Mouse (Mus musculus) G1E (cell line): ENCODE results near the gene Slc25a13. TPM values are rescaled to one million over a fixed set of nuclear protein-coding genes. Genes with fewer than 3 reads are reported as not detected.

ENCODE experiments used
- ATAC-seq: 2 replicates; pipeline ENCODE4 v1.8.0; 2016; ENCODE audit warnings: mild to moderate bottlenecking; ENCODE audit not compliant: insufficient number of reproducible peaks, poor library complexity, low FRiP score, severe bottlenecking; ENCODE audit errors: extremely low read depth
- DNase-seq: peaks from one replicate; pipeline ENCODE4 v3.0.0; 2012; ENCODE audit warnings: low spot score
- H3K27me3 ChIP-seq: 2 replicates; pipeline ENCODE4 v1.6.1; 2012; ENCODE audit warnings: mild to moderate bottlenecking, low read length, inconsistent platforms; ENCODE audit not compliant: insufficient read depth
- H3K36me3 ChIP-seq: replicated peaks from 2 replicates; pipeline ENCODE3; 2012; ENCODE audit warnings: mild to moderate bottlenecking, inconsistent platforms
- H3K4me1 ChIP-seq: 2 replicates; pipeline ENCODE4 v1.6.1; 2012; ENCODE audit warnings: low read depth, low read length, inconsistent platforms, mixed read lengths; ENCODE audit not compliant: insufficient read depth
- H3K4me3 ChIP-seq: 2 replicates; pipeline ENCODE4 v1.5.1; 2012; ENCODE audit warnings: low read depth, mild to moderate bottlenecking, inconsistent platforms, low read length, moderate library complexity, mixed read lengths
- H3K9me3 ChIP-seq: replicated peaks from 2 replicates; pipeline ENCODE4 v1.6.1; 2012; ENCODE audit warnings: inconsistent platforms
- CTCF ChIP-seq: IDR thresholded peaks from 2 replicates; pipeline ENCODE4 v1.5.1; 2012; ENCODE audit warnings: low read depth, low read length, inconsistent platforms, mixed read lengths
- GATA1 ChIP-seq: IDR thresholded peaks from 2 replicates; pipeline ENCODE4 v1.6.1; 2012; ENCODE audit warnings: borderline replicate concordance, low read length, inconsistent platforms, mixed read lengths
- GATA2 ChIP-seq: IDR thresholded peaks from 2 replicates; pipeline ENCODE4 v1.6.1; 2012; ENCODE audit warnings: low read depth, low read length, inconsistent platforms, borderline replicate concordance
- POLR2AphosphoS5 ChIP-seq: IDR thresholded peaks from 2 replicates; pipeline ENCODE4 v1.6.1; 2012; ENCODE audit warnings: low read depth, low read length, inconsistent platforms; ENCODE audit not compliant: insufficient replicate concordance
- TAL1 ChIP-seq: conservative IDR thresholded peaks from 2 replicates; pipeline ENCODE4 v1.6.1; 2012; ENCODE audit warnings: low read depth, low read length, inconsistent platforms, mixed read lengths
- polyA plus RNA-seq: library from polyadenylated mRNA; stranded (reverse); fragments of >175 nt; gene quantifications from 2 replicates; pipeline ENCODE4 v1.2.3, GENCODE M21; 2012
- total RNA-seq, 2 experiments: library from RNA; stranded (forward) in 1 of 2; stranded (reverse) in 1 of 2; fragments of 200-1000 nt in 1 of 2; fragments of >200 nt in 1 of 2; fragmentation: Nextera tagmentation in 1 of 2; gene quantifications; 2 replicates each; pipeline ENCODE4 v1.2.3; 2014 to 2017

The Slc25a13 gene
- total and polyA plus RNA-seq, 3 experiments, result 6.6 to 52.7 (median 24.6) TPM

DNA sequence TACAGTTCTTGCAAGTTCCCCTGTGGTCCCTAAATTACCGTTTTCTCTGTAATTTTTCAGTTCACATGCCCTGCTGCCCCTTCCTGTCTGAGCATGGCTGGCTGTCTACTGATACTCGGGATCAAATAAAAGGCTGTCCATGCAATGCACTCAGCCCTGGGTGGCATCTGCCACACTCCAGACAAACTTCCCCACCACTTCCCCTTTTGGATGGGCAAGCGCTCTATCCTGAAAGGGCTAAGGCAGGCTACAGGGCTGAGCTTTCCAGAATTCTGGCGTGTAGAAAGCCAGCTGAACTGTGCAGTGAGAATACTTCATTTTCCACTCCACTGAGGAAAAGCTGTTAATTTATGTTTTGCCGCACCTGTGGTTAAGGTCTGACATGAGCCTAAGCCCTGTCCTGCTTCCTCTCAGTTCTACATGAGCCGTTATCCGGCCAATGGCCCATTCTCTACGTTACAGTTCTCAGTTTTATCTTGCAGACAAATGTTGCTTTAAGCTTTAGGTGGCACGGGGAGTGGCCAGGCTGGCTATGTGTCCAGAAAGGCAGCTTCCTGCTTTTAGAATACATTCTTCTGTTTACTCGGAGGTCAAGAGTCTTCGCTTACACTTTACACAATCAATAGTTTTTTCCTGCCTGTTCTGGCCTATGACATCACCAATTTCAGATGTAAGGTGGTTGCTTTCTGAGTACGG is 170.1 kb downstream of the Slc25a13 start:
- TF ChIP-seq TAL1 (no peak), GATA1 (no peak), CTCF (no peak), GATA2 (no peak), POLR2AphosphoS5 (no peak)
- Histone ChIP-seq H3K4me3 (no peak overlapping the region), H3K36me3 (peaks cover 54% of the 10 kb centered on the region), H3K27me3 (no peaks in the 10 kb centered on the region), H3K4me1 (no peaks in the 10 kb centered on the region), H3K9me3 (no peaks in the 10 kb centered on the region)
- ATAC-seq (no peak), DNase-seq (no peak)

DNA sequence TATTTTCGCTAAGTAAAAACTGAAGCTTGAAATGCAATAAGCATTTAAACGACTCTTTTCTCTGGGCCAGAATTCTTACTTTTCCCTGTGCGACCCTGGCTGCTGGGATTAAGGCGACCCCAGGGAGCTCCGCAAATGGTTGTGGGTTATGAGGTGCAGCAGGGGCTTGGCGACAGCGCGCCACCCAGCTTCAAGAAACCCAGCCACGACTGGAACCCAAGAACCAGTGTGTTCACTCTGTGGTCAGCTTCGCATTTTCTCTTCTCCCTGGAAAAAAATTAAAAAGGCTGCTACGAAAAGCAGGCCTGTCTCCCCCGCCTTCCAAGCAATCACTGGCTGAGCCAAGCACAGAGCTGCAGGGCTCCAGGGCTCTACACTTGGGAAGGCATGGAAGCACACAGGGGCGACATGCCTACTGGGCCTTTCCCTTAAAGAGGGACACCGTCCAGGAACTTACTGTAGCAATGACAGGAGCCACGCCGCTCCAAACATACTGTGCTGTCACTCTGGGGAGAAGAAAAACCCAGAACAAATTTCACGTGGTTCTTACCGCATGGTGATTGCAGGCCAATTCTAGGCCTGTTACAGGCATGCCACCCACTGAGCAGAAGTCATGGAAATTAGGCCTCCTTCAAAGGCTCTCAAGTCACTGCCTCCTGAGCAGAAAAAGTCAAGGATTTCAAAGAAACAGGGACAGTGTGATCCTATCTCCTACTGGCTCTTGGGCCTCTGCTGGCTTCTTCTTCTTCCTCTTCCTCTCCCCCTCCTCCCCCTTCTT is 178.0 kb downstream of the Slc25a13 start:
- H3K4me3 ChIP-seq, result no peak overlapping the region
- H3K27me3 ChIP-seq, result no peaks in the 10 kb centered on the region
- DNase-seq (no peak), ATAC-seq (no peak)
- TF ChIP-seq GATA1, result no peak
- no peak for TF ChIP-seq TAL1
- TF ChIP-seq CTCF, result no peak
- no peak for TF ChIP-seq GATA2
- no peak for TF ChIP-seq POLR2AphosphoS5
- H3K9me3 ChIP-seq, result no peaks in the 10 kb centered on the region
- peaks cover 27% of the 10 kb centered on the region for H3K36me3 ChIP-seq
- H3K4me1 ChIP-seq, result no peaks in the 10 kb centered on the region

DNA sequence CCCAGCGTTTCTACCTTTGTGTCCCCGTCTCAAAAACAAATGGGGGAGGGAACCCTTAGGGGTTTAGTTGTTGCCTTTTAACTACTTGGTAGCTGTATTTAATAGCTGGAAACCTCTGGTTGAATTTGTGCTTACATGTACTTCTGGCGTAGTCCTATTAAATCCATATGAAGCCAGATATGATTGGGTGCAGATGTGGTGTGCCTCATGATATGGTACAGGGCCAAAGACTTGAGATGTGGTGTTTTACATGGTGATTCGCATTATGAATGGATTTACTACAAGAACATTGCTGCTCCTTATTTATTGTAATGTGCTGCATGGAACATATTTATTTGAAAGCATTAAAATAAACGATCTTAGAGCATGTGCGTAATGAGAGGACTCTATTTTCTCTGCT is 189.3 kb downstream of the Slc25a13 start:
- no peak for ATAC-seq
- TF ChIP-seq GATA1, result no peak
- TF ChIP-seq CTCF, result no peak
- TF ChIP-seq POLR2AphosphoS5, result no peak
- no peak for TF ChIP-seq GATA2
- DNase-seq, result no peak
- H3K4me3 ChIP-seq, result no peak overlapping the region
- no peaks in the 10 kb centered on the region for H3K4me1 ChIP-seq
- H3K27me3 ChIP-seq, result peaks cover 7% of the 10 kb centered on the region
- H3K36me3 ChIP-seq, result no peaks in the 10 kb centered on the region
- H3K9me3 ChIP-seq, result no peaks in the 10 kb centered on the region

DNA sequence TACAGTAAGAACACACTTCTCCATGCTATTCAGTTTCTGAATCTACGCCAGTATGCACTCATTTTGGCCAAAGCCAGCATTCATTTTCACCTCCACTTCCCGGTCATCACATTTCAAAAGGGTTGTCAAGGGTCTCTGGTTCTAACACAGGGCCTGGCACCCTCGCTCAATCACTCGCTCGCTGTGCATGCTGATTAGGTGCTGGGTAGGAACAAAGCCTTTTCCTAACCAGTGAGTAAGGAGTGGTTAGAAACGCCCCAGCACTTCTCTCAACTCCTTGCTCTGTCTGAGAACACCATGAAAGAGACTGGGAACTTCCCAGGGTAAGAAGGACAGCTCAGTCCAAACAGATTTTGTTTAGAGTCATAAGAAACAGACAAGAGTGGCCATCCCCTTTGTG is 193.0 kb downstream of the Slc25a13 start:
- no peak for ATAC-seq
- Histone ChIP-seq H3K4me3 (no peak overlapping the region), H3K27me3 (peaks cover 18% of the 10 kb centered on the region), H3K4me1 (no peaks in the 10 kb centered on the region), H3K9me3 (no peaks in the 10 kb centered on the region), H3K36me3 (no peaks in the 10 kb centered on the region)
- no peak for TF ChIP-seq POLR2AphosphoS5
- no peak for TF ChIP-seq GATA2
- TF ChIP-seq CTCF, result no peak
- no peak for TF ChIP-seq GATA1
- no peak for TF ChIP-seq TAL1
- DNase-seq, result no peak

DNA sequence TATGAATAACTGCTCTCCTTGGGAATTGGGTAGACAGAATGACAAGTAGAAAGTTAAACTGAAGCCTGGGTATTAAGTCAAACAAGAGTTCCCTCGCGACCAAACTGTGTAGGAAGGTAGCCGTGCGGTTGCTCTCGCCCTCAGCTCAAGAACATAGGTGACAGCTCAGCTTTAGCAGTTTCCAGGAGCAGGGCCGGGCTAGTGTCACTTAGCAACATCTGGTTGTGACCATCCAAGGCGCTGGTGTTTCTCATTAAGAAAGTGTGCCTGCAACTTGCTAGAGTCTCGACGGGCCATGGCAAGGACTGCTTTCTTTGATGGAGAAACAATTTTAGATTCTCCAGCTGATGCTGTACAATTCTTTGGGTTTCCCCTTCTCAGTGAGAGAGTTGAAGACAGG is 200.0 kb downstream of the Slc25a13 start:
- ATAC-seq, result no peak
- Histone ChIP-seq H3K4me3 (no peak overlapping the region), H3K27me3 (peaks cover 6% of the 10 kb centered on the region), H3K36me3 (no peaks in the 10 kb centered on the region), H3K4me1 (peaks cover 9% of the 10 kb centered on the region), H3K9me3 (no peaks in the 10 kb centered on the region)
- DNase-seq, result no peak
- no peak for TF ChIP-seq POLR2AphosphoS5
- TF ChIP-seq GATA1, result no peak
- TF ChIP-seq GATA2, result no peak
- no peak for TF ChIP-seq CTCF
- no peak for TF ChIP-seq TAL1

DNA sequence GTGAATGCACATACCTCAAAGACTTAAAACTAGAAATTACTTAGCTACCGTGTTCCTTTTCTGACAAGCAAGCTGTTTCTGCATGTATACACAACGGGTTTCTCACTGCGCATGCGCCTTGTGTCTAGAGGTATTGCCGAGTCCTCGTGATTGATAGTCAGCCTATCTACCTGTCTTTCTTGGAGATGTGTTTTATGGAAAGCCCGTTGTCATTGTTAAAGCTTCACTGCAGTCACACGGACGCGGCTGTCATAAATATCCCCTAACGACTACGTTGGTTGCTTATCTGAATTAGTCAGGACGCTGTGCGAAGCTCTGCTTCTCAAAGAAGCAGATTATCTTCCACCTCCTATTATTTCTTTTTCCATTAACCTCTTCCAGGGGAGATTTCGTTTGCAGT is 201.4 kb downstream of the Slc25a13 start:
- H3K27me3 ChIP-seq, result peaks cover 6% of the 10 kb centered on the region
- peak; percentile 70 for ATAC-seq
- no peaks in the 10 kb centered on the region for H3K9me3 ChIP-seq
- DNase-seq, result no peak
- H3K4me3 ChIP-seq, result peak overlapping the region; percentile 20; the same call in 1 of the 2 replicates
- TF ChIP-seq GATA1, result no peak
- TF ChIP-seq TAL1, result 0 out of 2 replicates have a peak, but pooled peaks have one; percentile 13
- TF ChIP-seq GATA2, result no peak
- H3K36me3 ChIP-seq, result no peaks in the 10 kb centered on the region
- H3K4me1 ChIP-seq, result peaks cover 9% of the 10 kb centered on the region
